8 mouse cellular contexts compared by ENCODE assay signal in genomic region chr2:25365091-25365761, GRCm38 (mm10). TPM values are rescaled to one million over a fixed set of nuclear protein-coding genes. Genes with fewer than 3 reads are reported as not detected.
DNase-seq lines count a peak whose midpoint lies in the region; ATAC-seq and TF ChIP-seq lines count a peak whose summit lies in the region.

TSS of gene Uap1l1 (minus strand) at chr2:25365682.

- under 1% methylated on average over 54 of the region's 54 CpGs for WGBS in forebrain, embryonic 13.5 days
- WGBS in large intestine, adult 2 months: under 1% methylated on average over 54 of the region's 54 CpGs
- under 1% methylated on average over 53 of the region's 54 CpGs for WGBS in lung, adult 2 months
- WGBS in neural tube, embryonic 14.5 days: under 1% methylated on average over 54 of the region's 54 CpGs

- peak; percentile 86; the same call in 1 of the 2 replicates for TF ChIP-seq POLR2A in bone marrow macrophage, adult 2 months (IDR thresholded peaks at IDR 0.05; ENCODE audit: borderline replicate concordance, low read depth, low read length)
- peak; percentile 93 for TF ChIP-seq POLR2A in lung, adult 2 months (IDR thresholded peaks at IDR 0.05; ENCODE audit: borderline replicate concordance, extremely low read depth, low read depth, low read length)
- TF ChIP-seq POLR2A in testis, adult 2 months (IDR thresholded peaks at IDR 0.05; ENCODE audit: control insufficient read depth, low read depth, low read length): peak; percentile 52; the same call in 1 of the 2 replicates

- TF ChIP-seq CTCF in bone marrow macrophage, adult 2 months (IDR thresholded peaks at IDR 0.05; ENCODE audit: low read depth, low read length): no peak
- no peak for TF ChIP-seq CTCF in lung, adult 2 months (IDR thresholded peaks at IDR 0.05; ENCODE audit: insufficient read depth, low read length)
- TF ChIP-seq CTCF in testis, adult 2 months (IDR thresholded peaks at IDR 0.05; ENCODE audit: control insufficient read depth, insufficient read depth, insufficient replicate concordance, low read depth, low read length): no peak

- H3K4me3 ChIP-seq in bone marrow macrophage, adult 2 months (ENCODE audit: insufficient read depth, low read length): peak within 1 kb of the TSS; percentile 96
- peak within 1 kb of the TSS; percentile 53 for H3K4me3 ChIP-seq in forebrain, embryonic 13.5 days
- H3K4me3 ChIP-seq in lung, adult 2 months (replicated peaks; ENCODE audit: extremely low read depth, low read depth, low read length): peak within 1 kb of the TSS; percentile 69
- peak within 1 kb of the TSS; percentile 47 for H3K4me3 ChIP-seq in neural tube, embryonic 14.5 days (ENCODE audit: low read depth, low read length)
- peak within 1 kb of the TSS; percentile 55 for H3K4me3 ChIP-seq in testis, adult 2 months (ENCODE audit: control insufficient read depth, low read depth, low read length)

- peak; percentile 83 for ATAC-seq in forebrain, embryonic 13.5 days
- ATAC-seq in neural tube, embryonic 14.5 days (ENCODE audit: low read depth): peak; percentile 83

- peak; percentile 83 for DNase-seq in CD4-positive helper T cell, adult 2 months (ENCODE audit: low read depth, low spot score)
- DNase-seq in heart, postnatal 14 days: peak; percentile 81
- no peak for DNase-seq in large intestine, adult 2 months (ENCODE audit: low read depth, low spot score)
- peak; percentile 78 for DNase-seq in lung, adult 2 months

- peaks cover 54% of the 10 kb centered on the region for H3K27me3 ChIP-seq in forebrain, embryonic 13.5 days
- peaks cover 17% of the 10 kb centered on the region for H3K27me3 ChIP-seq in neural tube, embryonic 14.5 days (ENCODE audit: control insufficient read depth, insufficient read depth, low read length)
- H3K27me3 ChIP-seq in testis, adult 2 months (ENCODE audit: control insufficient read depth, insufficient read depth, low read length): no peaks in the 10 kb centered on the region

- no peaks in the 10 kb centered on the region for H3K9me3 ChIP-seq in forebrain, embryonic 13.5 days (replicated peaks)
- no peaks in the 10 kb centered on the region for H3K9me3 ChIP-seq in neural tube, embryonic 14.5 days (ENCODE audit: control insufficient read depth, low read length)

- peak within 1 kb of the TSS; percentile 98 for H3K4me2 ChIP-seq in forebrain, embryonic 13.5 days
- peak within 1 kb of the TSS; percentile 99 for H3K4me2 ChIP-seq in neural tube, embryonic 14.5 days (ENCODE audit: low read depth, low read length)

- intact Hi-C loops in heart, postnatal 14 days (cut with DNase I): loop anchor here (5.0 kb wide), 1 partner anchor 37 kb away; no protein-coding TSS in a partner anchor

- peaks cover 26% of the 10 kb centered on the region for H3K4me1 ChIP-seq in bone marrow macrophage, adult 2 months (ENCODE audit: control insufficient read depth, insufficient read depth, low read length)
- peaks cover 10% of the 10 kb centered on the region; the same call in 1 of the 2 replicates for H3K4me1 ChIP-seq in forebrain, embryonic 13.5 days
- H3K4me1 ChIP-seq in lung, adult 2 months (ENCODE audit: control insufficient read depth, insufficient read depth, low read length): peaks cover 15% of the 10 kb centered on the region
- H3K4me1 ChIP-seq in neural tube, embryonic 14.5 days (ENCODE audit: control insufficient read depth, insufficient read depth, low read length): 0 out of 2 replicates have a peak, but pooled peaks cover 4% of the 10 kb centered on the region
- H3K4me1 ChIP-seq in testis, adult 2 months (ENCODE audit: control insufficient read depth, insufficient read depth, low read length): peaks cover 3% of the 10 kb centered on the region

- peak within 1 kb of the TSS; percentile 71 for H3K9ac ChIP-seq in forebrain, embryonic 13.5 days
- H3K9ac ChIP-seq in neural tube, embryonic 14.5 days (replicated peaks; ENCODE audit: low read depth, low read length): peak within 1 kb of the TSS; percentile 63

- H3K36me3 ChIP-seq in forebrain, embryonic 13.5 days (ENCODE audit: poor library complexity, severe bottlenecking): no peaks in the 10 kb centered on the region
- no peaks in the 10 kb centered on the region for H3K36me3 ChIP-seq in neural tube, embryonic 14.5 days (ENCODE audit: control insufficient read depth, insufficient read depth, low read length)
- H3K36me3 ChIP-seq in testis, adult 2 months (ENCODE audit: control insufficient read depth, insufficient read depth, low read length): no peaks in the 10 kb centered on the region

- H3K27ac ChIP-seq in bone marrow macrophage, adult 2 months (ENCODE audit: insufficient read depth, low read depth, low read length): peak within 1 kb of the TSS; percentile 100
- H3K27ac ChIP-seq in forebrain, embryonic 13.5 days: no peak within 1 kb of the TSS
- no peak within 1 kb of the TSS for H3K27ac ChIP-seq in neural tube, embryonic 14.5 days (ENCODE audit: low read depth, low read length)
- no peak within 1 kb of the TSS for H3K27ac ChIP-seq in testis, adult 2 months (ENCODE audit: control insufficient read depth, insufficient read depth, low read depth, low read length)

RNA-seq across cellular contexts. Expression of gene Uap1l1, which starts in this region (rescaled TPM):
- 175 and 203 TPM in 2 replicates for polyA plus RNA-seq in bone marrow macrophage, adult 2 months (2012; ENCODE audit: insufficient read depth, insufficient read length, missing spikeins)
- polyA plus RNA-seq in forebrain, embryonic 13.5 days (2015; fragmentation: Nextera tagmentation; extraction: Ambion mirVana): 2.2 and 3.5 TPM in 2 replicates
- total RNA-seq in heart, postnatal 14 days (2021): 1 to 10 TPM; 4.5 to 6.0 TPM
- polyA plus RNA-seq in large intestine, adult 2 months (2012; rRNA removed): 61.6 and 68.8 TPM in 2 replicates
- polyA plus RNA-seq in lung, adult 2 months (2012; rRNA removed): 59.5 and 65.3 TPM in 2 replicates
- 4.6 and 5.2 TPM in 2 replicates for polyA plus RNA-seq in neural tube, embryonic 14.5 days (2014; fragmentation: Nextera tagmentation; extraction: Ambion mirVana)
- polyA plus RNA-seq in testis, adult 2 months (2012; rRNA removed): 1.7 and 2.2 TPM in 2 replicates
